Mouse (Mus musculus) ovary, postnatal 36 days (tissue): ENCODE measurements around the gene Mdm2.
A peak's percentile ranks its signal among the peaks of the same experiment; 100 is the strongest.

ENCODE experiments used
- DNase-seq: peaks from one replicate; pipeline ENCODE4 v3.0.0; 2022; ENCODE audit warnings: low spot score, mixed read lengths

Gene Mdm2

DNA sequence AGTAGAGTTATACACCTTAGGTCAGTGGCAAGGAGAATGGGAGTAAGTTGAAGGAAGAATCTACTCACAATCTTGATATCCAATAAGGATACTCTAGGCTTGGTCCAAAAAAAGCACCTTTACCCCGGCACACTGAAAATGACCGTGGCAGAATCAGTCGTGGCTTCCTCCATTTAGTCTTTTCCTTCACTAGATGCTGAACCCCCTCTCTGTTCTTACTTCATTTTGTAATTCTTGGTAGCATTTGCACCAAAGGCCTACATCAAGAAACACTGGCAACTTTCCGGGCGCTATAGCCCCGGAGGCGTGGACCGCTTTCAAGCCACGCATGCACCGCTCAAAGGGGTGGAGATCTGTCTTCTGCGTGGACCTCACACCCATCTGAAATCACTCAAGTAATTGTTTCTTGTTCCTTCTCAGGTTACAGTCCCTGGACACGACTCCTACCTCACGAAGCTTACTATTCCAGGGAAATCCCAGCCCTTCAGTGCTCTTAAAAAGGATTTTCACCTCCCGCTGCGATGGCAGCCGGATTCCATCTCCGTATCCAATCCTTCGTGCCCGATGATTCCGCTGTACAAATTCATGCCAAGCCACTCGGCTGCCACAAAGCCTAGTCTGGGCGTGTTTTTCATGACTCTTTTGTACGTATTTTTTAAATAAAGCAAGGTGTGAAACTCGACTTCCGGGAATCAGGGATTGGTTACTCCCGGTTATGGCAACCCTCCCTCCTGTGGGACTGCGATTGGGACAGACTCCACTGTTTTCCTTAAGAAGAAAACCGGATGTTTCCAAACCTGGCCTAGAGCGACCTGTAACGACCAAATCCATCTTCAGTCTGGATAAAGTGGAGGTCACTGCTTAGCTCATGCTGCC, 27.5 kb downstream of the Mdm2 start:
- no peak for DNase-seq

DNA sequence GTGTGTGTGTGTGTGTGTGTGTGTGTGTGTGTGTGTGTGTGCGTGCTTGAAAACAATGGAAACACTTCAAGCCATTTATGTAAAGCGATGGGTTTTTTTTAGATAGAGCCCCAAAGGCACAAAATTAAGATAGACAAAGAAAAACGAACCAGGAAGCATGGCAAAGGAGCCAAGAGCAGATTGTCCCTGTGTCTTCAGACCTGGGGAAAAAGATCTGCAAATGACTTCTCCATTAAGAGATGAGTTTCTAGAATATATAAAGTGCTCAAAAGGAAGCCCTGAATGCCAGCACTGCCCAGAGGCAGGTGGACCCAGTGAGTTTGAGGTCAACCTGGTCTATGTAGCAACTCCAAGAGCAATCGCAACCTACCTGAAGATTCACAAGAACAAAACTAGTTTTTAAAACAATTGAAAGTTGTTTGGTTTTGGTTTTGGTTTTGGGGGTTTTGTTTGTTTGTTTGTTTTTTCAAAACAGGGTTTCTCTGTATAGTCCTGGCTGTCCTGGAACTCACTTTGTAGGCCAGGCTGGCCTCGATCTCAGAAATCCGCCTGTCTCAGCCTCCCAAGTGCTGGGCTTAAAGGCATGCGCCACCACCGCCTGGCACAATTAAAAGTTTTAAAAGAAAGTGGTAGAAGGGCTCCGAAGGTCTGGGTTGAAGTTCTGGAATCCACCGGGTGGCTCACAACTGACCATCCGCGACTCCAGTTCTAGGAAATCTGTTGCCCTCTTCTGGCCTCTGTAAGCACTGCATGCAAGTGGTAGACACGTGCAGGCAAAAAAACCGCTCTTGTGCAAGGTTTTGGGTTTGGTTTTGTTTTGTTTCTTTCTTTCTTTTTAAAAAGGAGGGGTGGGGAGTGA, 28.3 kb downstream of the Mdm2 start:
- DNase-seq: no peak

DNA sequence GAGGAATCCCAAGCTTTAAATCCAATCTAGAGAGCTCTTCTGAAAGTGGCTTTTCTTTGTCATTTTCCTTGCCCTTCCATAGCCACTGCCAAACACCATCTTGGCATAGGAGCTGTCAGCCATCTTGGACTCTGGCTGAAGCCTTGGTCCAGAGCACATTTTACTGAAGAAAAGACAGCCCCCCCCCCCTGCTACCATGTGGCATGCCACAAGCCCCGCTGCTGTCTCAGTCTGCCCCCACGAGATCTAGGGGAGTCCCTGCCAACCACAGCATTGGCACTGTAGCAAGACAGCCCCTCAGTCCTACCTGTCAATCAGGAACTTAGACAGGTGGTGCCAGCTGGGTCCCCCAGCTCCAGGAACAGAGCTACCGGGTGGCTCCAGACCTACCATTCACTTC, 29.0 kb downstream of the Mdm2 start:
- DNase-seq: no peak

DNA sequence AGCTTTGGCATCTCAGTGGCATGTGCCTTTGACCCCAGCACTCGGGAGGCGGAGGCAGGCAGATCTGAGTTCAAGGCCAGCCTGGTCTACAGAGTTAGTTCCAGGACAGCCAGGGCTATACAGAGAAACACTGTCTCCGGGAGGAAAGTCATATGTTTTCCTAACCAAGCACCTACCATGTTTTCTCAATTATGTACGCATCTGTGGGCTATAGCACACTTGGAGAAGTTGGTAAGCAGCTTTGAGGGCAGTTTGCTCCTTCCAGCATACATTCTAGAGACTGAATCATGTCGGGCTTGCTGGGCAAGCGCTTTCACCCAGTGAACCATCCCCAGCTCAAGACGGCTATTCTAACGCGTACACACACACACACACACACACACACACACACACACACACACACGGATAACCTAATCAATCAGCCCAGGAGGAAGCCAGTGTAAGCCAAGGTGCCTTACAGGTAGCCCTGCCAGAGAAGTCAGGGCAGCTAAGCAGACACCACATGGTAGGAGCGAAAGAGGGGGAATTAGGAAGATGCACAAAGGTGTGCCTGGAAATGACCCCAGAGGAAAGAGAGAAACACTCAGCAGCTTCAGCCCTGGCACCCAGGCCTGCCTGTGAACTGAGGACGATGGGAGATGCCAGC, 29.6 kb downstream of the Mdm2 start:
- no peak for DNase-seq

DNA sequence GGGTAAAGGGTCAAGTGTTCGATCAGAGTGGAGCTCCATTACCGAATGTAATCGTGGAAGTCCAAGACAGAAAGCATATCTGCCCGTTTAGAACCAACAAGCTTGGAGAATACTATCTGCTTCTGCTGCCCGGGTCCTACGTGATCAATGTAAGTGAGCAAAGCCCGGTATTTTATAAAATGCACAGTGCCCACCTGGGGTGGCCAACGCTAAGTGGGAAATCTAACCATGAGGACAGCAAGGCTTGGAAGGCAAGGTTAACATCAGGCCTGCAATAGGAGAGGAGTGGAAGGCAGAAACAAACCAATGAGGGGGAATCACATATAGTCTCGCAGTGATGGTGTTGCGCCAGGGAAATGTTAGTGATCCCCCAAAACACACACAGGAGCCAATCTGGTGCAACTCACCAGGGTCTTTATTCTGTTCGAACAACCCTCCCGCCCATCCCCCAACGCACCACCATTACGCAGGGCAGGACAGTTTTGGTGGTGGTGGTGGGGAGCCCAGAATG, 30.5 kb downstream of the Mdm2 start:
- DNase-seq: no peak

DNA sequence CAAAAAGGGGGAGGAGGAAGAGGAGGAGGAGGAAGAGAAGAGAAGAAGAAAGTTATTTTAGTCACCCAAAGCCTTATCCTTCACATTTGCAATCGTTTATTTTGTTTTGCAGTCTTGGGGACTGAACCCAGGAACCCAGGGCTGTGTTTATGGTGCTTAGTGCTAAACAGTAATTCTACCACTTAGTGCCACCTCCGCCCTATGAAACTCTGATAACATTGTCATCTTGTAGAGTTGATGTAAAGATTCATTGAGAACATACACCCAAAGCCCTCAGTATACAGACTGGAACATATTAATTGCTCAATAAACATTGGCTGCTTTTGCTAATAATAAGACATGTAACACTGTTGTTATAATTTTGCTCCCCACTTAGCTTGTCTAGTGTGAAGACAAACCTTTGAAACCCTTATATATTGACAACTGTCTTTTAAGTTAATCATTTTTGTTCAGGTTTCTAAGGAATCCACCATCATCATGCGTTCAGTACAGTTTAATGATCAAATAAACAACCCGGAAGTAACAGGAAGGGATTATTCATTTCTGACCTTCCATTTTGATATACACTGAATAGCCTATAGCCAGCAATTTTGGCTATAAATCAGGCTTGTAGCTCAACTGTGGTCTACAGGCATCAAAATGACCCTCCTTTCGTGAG, 31.4 kb downstream of the Mdm2 start:
- no peak for DNase-seq

DNA sequence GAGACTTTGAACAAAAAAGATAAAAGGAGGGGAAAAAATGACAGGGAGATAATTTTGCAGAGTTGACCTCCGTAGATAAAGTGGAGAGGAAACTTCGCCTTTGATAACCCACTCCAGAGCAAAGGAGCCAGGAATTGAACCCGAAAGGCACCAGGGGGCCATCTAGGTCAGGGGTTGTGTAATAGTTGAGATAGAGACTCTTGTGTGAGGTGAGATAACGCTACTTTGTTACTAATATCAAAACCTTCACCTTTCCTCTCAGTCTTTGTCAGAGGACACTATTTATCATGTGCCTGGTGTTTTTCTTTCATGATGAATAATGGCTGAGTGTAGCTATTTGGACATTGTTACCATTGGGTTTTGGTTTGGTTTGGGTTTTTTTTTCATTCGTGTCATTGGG, 32.2 kb downstream of the Mdm2 start:
- DNase-seq: no peak

DNA sequence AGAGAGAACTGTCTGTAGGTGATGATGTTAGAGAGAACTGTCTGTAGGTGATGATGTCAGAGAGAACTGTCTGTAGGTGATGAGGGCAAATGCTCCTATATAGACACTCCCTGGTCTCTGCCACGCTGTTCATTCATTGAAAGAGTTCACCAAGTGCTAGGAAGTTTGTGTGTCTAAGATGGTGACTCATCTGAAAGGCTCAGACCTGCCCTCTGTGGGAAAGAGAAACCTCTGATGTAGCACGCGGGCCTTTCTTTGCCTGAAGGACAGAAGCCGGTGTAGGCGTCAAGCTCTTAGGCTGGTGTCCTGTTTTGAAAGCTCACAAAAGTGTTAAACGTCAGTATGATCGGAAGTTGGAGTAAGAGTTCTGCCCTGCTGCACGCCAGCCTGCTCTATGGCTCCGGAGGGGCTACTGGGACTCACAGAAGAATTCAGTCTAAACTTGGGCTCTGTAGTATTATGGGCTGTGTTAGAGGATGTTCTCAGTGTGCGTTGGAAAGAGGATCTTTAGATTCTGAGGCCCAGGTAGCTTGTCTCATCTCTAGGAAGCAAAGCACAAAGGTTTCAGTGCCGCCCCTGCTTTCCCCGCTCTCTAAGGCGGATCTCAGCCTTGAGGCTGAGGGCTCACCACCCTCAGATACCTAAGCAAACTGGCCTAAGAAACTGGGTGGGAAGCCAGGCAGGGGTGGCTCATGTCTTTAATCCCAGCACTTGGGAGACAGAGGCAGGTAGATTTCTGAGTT, 32.9 kb downstream of the Mdm2 start:
- no peak for DNase-seq

DNA sequence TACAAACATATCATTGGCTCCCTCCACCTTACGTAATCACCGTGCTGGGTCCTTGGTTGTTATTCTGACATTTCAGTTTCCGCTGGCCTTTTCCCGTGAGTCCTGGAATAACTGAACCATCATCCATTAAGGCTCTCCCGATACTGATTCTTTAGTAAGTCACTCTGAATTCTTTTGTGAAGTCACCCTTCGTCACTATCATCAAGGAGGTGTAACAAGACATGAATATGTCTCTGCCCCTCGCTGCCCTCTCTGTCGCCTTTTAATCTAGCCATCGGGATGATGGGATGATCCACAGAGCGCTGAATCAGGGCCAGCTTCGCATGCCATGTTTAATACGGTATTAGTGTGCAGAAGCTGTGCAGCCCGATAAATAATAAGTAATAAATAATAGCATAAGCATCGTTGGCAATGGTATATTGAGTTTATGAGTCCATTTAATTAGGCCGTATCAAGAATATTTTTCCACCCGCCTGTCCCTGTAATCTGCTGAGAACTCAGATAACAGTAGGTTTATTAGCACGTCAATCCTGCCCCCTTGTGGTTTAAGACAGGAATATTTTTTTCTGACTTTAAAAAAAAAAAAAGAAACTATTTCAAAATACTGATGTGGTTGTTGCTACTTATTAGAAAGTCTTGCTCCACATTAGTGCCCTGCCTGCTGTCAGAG, 33.8 kb downstream of the Mdm2 start:
- no peak for DNase-seq

DNA sequence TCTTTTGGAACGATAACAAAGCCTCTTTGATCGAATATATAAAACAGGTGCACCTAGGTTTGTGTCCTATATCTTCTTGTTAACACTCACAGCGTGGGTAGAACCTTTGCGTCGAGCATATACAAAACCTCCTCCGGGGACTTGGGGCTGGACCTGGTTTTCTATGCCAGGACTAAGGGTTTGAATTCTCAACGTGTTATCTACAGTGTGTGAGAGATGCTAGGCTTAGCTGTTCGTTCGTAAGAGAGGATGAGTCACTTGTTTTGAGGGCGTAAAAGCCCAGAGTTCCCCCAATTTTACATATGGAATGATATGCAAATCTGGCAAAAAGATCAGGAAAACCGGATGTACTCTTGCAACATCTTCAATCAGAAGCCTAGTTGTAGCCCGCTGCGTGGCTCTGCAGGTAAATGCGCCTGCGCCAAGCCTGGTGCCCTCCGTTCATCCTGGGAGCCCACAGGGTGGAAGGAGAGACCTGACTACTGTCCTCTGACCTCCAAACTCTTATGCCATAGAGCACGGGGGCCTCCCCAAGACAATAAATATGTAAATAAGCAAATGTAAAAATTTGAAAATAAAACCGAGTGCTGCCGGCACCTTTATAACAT, 34.4 kb downstream of the Mdm2 start:
- no peak for DNase-seq

DNA sequence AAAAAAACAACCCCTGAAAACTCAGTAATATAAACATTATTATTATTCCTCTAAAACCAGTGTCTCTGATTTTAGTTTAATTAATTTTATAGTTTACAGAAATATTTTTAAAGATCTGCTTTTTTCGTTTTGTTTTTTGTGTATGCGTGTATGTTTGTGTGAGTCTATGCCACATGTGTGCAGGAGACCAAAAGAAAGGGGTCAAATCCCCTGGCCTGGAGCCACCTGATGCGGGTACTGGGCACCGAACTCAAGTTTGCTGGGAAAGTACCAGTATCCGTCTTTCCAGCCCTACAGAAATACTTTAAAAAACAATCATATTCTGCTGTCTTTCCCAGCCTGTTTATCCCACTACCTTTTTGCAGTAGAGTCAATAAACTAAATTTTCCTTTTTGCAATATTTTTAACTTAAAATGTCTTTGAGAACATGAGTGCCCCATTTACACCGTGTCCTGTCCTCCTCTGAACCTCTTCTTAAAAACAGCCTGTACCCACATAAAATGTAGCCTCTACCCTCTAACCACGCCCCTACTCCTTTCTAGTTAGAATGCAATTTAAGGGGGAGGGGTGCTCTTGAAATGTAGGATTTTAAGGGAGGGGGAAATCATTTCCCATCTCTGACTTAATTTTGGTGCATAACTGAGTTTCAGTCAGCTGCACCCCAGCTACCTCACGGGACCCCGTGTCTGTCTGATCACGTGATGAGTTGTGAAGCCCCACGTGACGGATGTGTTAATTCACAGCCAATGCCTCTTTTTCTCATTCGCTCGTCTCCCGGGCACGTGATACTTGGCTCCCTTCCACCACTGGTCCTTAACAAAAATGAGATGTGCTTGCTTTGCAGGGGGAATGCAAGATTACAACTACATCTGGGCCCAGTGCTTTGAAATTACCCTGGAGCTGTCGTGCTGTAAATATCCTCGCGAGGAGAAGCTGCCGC, 35.2 kb downstream of the Mdm2 start:
- peak; percentile 31 for DNase-seq

DNA sequence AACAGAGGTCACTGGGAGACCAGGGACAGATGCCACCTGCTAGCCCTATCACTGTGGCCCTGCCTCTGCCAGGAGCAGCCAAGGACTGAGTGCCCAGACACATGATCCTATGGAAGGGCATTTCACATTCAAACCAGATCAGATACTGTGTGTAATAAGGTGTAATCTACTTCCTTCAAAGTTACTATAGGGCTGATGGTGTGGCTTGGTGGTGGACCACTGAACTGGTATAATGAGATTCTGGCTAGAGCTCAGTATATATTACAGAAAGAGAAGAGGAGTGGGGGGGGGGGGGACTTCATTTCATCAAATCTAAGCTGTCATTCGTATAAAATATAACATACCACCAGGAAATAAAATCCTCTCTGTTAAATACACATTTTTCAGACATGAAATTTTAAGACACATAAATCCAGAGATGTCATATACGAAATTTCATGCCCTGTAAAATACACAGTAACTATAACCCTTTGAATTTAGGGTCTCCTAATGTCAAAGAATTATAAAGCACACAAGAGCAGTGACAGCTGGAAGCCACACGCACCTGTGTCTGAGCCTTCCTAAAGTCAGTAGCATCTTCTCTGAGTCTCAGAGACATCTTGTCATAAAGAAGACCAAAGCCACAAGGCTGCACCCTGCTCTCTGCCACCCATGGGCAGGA, 36.1 kb downstream of the Mdm2 start:
- no peak for DNase-seq

DNA sequence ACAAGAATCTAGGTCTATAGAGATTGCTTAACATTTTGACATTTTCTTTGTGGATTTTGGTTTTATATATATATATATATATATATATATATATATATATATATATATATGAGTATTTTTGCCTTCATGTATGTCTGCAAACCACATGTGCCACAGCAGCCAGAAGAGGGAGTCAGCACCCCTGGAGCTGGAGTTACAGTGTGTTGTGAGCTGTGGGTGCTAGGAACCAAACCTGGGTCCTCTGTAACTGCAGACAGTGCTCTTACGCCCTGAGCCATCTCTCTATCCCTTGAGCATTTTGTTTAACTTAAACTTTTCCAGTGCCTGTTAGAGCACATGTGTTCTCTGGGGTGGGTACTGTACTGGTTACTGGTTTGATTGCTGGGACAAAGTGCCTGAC, 36.6 kb downstream of the Mdm2 start:
- DNase-seq: no peak

DNA sequence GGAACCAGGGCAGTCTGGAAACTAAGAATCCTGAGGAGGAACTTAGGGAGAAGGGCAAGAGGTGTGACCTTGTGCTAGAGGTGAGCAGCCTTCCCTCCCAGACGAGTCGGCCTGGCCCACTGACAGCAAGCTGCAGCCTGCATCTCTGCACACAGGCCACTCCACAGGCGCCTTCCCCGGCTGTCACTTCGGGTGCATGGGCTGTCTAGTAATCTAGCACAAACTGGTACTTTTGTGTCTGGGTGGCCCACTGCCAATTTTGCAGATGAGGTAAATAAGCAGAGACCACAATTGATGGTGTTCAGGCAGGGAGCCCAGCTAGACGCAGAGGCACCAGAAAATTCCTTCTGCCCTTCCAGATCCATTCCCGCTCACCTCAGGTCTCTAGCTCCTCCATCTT, 37.9 kb downstream of the Mdm2 start:
- no peak for DNase-seq

DNA sequence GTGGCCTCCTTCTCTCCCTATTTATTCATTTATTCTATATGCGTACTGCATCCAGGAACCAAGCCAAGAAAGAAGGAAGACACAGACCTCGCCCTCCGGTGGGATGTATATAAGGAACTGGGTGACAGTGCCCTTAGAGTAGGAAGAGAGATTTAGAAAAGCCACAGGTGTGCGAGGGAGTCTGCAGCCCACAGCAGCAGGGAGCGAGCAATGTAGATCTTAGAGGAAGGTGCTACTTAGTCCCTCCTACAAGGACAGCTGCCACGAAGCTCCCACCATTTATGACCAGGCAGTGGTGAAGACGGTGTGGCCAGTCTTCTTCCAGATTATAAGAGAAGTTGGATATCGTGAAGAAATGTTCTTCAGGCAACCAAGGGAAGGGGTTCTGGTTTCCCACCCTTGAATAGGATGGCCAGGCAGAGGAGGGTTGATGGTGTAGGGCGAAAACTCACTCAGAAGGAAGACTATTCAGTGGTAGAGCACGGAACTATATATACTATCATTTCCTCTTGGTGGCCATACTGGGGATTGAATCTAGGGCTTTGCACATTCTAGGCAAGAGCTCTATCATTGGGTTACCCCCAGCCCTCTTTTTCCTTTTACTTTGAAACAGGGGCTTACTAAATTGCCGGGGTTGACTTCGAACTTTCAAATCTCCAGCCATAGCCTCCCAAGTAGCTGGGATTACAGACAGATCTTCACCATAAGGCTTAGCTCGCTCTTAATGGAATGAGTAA, 38.5 kb downstream of the Mdm2 start:
- no peak for DNase-seq

DNA sequence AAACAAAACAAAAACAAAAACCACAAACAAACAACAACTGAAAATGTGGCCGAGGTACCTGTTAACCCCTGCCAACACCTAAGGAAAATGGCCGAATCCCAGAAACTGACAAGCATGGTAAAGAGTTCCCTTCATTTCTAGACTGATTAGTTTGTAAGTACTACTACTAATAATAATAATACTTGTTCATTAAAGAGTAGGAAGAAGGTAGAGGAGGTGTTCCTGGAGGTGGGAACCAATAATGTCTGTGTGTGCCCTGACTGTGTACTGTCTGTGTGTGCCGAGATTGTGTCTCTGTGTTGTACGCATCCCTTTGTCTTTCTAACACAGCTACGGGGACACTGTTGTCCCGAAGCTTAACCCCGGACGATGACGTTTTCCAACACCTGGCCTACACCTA, 39.3 kb downstream of the Mdm2 start:
- DNase-seq: no peak

DNA sequence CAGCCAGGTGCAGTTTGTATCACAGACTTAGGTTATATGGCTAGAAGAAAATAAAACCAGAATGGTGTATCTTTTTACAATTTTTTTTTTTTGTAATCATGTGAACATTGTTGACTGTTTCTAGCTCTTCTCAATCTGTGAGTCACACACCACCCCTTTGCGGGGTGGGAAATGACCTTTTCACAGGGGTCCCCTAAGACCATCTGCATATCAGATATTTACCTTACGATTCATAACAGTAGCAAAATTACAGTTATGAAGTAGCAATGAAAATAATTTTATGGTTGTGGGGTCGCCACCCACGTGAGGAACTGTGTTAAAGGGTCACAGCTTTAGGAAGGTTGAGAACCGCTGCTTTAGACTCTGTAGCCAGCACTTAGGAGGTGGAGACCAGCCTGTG, 39.8 kb downstream of the Mdm2 start:
- DNase-seq: no peak

DNA sequence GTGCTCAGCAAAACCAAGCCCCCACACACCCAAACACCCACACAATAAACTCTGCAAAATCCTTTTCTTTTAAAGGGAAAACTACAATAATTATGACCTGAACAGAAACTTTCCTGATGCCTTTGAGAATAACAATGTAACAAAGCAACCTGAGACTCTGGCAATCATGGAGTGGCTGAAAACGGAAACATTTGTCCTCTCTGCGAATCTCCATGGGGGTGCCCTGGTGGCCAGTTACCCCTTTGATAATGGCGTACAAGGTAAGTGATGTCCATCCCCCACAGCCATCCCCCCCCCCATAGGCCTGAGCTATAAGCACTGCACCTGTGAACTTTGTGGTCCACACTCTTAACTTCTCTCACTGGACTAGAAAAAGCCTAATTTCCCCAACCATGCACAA, 40.5 kb downstream of the Mdm2 start:
- no peak for DNase-seq
